Mouse (Mus musculus) layer of hippocampus, adult 18-20 months (tissue): ENCODE data around the gene Slbp. TPM values are rescaled to one million over a fixed set of nuclear protein-coding genes. Genes with fewer than 3 reads are reported as not detected.

Experiments used
- DNase-seq, 2 experiments: peaks; one replicate each; pipeline ENCODE4 v3.0.0; 2022; ENCODE audit warnings: low spot score in 2 of 2
- total RNA-seq, 2 experiments: library from RNA; stranded (reverse); gene quantifications; 2 replicates each; pipeline ENCODE4 v1.2.3; 2021

Slbp gene
- total RNA-seq, 2 experiments from 2014 or later: 19.5 to 21.0 TPM

DNA sequence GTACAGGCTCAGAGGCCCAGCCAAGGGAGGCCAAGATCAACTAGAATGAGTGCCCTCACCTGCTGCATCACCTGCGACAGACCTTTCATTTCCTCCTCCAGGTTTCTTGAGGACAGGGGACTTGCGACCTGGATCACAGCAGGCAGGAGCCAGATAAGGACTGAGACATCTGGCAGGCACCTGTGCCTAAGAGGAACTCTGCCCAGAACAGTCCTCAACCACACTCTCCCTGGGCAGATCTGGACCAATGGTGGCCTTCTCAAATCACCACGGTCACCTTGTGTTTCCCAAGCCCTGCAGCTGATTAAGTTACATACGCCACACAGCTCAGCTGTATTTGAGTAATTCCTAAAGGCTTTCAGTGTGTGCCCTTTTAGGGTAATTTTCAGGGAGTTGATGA, 21.8 kb downstream of the Slbp start:
- no peak for DNase-seq

DNA sequence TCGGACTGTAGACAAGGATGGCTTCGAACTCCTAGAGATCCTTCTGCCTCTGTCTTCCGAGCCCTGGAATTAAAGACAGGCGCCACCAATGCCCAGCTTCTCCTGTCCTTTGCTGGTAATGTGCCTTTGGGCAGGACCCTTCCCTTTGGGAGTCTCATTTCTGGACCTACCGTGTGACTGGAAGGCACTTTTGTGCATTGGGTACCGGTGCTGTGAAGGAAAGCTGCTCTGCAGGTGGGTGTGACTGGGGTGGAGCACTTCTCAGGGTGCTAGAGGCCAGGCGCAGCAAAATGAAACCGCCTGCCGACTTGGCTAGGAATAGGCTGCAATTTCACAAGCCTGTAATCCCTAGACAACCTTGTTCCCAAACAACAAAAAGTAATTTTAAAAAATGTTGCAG, 22.3 kb downstream of the Slbp start:
- peak in 1 of 2 experiments; percentile 13 for DNase-seq

DNA sequence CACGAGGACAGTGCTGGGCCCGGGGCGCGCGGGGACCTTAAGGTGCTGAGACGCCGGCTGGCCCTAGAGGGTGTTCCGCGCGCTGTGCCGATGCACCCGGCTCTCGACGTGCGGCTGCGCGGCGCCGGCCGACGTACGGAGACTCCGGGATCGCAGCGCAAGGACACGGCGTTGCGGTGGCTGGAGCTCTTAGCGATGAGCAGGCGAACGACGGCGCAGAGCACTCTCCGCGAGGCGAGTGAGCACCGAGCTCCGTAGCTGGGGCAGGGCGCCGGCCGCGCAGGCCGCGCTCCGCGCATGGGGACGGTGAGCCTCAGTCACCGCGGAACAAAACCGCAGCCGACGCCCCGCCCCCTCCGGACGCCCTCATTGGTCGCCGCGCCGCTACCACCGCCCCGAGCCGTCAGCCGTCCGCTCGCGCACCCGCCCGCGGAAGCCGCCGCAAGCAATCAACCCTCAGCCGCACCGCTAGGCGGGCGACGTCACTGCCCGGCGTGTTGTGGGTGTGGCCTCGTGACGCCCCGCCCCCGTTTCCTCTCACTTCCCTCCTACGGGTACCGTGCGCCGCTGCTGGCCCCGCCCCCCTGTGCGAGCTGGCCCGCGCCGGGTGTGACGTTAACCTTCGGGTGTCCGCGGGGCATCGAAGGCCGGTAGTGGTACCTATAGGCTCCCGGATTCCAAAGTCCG, 22.9 kb downstream of the Slbp start, which contains the start of the genes Fam53a and Gm9903:
Gene Fam53a, minus strand, starts transcription at position 335 of the 687 bp plus-strand sequence.
Gene Gm9903, plus strand, starts transcription at position 625 of the 687 bp plus-strand sequence.
- DNase-seq: peak; percentile 100

DNA sequence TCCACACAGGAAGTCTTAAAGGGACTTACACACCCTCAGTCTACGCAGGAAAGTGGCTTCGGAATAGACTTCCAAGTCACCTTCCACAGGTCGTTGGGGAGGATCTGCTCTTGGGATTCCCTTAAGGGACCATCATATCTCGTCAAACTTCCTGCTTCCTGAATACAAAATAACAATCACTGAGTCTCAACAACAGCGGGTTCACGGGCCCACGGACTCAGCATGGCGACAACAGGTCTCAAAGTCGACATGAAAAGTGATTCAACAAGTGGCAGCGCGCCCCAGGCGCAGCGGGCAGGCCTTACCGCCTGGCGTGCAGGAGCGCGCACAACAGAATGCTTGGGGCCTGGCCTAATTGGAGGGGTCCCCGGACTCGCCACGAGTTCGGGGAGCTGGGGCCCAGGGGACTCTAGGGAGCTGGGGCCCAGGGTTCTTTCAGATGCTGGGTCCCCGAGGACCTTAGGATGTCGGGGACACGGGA, 23.5 kb downstream of the Slbp start:
- peak; percentile 19 to 58 for DNase-seq

DNA sequence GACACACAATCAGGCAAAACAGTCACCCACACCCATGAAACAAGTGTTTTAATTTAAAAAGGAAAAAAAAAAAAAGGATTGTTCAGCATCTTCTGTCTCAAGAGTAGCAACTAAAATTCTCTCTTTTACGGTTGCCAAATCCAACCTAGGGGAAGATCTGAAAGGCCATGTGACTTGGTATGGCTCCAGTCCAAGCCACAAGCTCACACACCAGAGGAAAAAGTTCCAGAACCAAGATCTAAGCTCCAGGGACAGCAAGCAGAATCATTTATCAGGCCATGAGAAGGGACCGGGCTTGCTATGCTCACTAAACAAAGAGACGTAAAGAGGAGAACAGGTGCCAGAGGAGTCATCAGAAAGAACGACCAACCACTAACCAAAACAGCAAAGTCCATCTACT, 24.4 kb downstream of the Slbp start:
- DNase-seq: no peak

DNA sequence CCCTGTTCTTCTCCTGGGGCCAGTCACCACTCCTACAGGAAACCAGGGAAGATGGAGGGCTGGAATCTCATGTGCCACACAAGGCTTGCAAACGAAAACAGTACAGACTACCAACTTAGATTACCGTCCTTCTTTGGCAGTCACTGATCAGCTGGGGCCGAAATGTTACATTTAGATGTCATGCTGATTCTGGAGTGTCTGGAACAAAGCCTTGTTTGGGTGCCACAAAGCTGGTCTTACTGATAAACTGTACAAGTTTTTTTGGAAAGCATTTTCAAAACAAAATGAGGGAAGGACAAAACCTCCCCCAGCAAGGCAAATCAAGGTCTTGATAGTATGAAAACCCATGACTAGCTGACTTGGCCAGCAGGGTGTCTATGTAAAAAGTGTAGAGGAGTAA, 28.6 kb downstream of the Slbp start:
- no peak for DNase-seq

DNA sequence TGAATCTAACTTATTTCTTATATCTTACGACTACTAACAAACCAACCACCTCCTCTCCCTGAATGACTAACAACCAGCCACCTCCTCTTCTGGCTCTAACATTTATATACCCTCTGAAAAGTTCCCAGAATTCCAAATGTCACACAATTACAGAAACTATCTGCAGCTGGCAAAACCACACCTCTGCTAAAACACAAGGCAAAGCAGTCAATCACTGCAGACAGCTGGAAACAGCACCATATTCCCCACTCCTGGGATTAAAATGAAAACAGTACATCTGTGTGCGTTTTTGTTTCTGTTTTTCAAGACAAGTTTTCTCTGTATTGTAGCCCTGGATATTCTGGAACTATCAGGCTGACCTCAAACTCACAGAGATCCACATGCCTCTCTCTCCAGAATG, 29.7 kb downstream of the Slbp start:
- DNase-seq: no peak

DNA sequence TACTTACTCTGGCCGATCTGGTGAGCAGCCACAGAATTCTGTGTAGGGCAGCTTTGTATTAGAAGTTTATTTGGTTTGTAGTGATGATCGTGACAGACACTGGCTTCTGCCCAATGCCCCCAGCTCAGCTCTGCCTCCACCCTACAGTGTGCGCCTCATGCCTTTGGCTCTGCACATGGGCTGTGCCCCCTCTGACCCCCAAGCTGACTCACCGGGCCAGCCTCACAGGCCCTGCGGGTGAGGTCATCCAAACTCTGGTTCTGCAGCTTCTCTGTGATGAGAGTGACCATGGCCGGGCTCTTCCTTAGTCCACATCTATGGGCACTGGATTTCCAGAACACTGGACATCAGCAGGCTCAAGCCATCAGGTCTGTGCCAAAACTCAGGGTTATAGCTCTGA, 38.0 kb downstream of the Slbp start:
- DNase-seq: no peak

DNA sequence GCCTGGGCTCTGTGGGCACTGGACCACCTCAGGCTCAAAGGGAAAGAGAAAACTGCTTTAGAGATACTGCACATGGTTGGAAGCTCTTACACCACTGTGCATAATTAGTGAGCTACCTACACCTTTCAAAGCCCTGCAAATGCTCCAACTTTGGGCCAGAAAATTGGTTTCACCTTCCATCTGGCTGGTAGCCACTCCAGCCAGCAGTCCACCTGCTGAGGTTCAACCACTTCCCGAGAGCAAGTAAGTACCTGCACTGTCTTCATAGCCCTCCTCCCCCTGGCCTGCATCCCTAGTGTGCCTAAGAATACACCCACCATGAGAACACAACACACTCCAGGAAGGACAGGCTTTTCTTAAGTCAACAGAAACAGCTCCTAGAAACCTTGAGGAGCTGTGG, 40.6 kb downstream of the Slbp start:
- no peak for DNase-seq

DNA sequence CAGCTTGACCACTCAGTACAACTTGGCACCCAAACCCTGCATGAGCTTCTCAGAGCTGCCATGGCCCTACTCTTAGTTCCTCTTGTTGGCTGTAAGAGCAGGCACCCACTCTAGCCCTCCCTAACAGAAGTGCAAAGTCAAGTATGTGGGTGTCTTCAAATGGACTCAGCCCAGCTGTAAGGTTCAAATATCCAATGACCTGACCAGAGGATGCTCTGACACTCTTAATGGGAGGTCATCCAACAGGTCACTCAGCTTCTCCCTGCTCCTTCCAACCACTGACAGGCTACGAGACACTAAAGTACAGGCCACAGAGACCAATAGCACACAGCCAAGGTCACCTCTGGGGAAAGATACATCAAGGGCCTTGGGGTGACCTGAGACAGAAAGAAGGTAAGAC, 43.1 kb downstream of the Slbp start:
- DNase-seq: no peak

DNA sequence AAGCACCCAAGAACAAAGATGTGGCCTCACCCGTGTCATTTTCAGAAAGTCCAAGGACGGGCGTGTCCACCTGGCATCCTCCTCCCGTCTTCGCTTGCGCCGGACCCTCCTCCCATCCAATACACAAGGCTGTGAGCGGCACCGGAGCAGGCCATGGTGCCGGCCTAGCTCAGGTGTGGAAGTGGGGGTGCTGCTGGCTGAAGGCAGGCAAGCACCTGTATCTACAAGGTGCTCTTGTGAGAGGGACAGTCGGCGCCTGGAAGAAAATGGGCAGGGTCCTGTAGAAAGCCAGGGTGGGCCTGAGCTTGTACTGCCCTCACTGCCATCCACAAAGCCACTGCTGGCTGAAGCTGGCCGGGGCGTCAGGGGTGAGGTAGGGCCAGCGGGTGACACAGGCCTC, 44.9 kb downstream of the Slbp start:
- no peak for DNase-seq

DNA sequence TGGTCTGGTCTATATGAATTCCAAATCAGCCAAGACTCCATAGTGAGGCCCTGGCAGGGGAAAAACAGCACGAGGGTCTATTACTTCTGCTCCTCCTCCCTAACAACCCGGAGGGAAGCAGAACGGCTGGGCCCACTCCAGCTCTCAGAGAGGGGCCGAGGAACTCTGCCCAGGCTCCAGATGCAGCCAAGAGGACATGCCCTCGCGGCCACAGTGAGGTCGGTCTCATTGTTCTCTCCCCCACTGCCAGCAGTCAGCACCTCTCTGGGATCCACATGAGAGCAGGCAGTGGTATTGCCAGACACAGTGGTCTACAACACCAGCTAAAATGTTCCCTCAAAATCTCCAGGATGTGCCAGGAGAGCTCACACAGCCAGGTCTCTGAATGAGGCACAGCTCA, 45.7 kb downstream of the Slbp start:
- no peak for DNase-seq

DNA sequence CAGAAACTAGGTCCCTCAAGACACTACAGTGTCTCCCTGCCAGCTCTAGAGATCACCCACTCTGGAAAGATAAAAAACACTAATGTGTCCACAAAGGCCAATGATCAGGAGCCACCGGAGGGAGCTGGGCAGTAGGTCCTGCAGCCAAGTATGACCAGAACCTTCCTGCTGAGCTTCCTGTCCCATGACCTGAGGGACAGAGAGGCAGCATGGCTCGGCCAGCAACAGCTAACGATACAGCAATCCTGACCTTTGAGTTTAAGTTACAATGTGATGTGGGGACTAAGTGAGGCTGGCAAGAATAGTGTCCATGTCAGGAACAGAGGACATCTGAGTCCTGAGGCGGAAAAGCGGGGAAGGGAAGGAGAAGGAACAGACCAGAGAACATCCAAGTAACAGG, 47.1 kb downstream of the Slbp start:
- no peak for DNase-seq

DNA sequence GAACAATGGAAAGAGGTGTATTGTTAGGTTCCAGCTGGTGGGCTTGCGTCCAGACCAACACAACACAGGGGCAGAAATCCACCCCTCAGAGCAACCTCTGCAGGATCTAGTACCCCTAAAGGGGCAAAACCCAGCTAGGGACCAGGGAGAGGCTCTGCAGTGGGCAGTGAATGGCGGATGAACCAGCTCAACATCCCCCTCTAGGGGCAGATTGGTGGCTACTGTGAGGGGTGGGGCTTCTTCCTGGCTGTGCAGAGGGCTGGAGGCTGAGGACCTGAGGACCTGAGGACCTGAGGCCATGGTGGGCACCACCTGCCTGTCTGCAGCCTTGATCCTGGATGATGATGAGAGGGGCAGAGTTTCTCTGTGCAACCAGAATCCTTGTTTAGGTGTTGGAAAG, 58.8 kb downstream of the Slbp start:
- no peak for DNase-seq

DNA sequence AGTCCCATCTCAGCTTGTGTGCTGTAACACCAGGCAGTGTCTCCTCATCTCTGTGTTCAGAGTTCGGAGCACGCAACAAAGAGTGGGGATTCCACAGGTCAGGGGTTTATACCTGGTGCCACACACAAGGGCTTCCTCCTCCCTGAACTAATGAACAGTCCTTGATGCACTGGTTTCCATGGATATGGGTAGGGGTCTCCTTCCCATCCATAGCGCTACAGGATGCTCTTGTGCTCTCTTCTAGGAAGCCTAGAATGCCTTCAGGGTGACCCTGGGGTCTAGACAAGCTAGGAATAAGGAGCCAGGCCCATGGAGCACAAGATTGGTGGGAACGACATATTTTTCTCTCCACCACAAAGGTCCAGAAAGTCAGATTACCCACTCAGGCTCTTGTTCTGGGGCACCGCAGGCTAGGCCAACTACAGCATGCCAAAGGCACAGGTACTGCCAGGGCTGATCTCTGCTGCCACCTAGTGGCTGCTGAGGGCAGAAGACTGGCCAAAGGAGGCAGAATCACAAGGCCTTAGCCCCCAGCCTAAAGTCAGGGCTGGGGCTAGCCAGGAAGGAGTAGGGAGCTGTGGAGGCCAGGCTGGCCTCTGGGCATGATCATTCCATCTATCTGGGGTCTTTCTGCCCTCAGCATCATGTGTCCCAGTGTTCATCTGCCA, 63.0 kb downstream of the Slbp start:
- DNase-seq: peak; percentile 40 to 79

DNA sequence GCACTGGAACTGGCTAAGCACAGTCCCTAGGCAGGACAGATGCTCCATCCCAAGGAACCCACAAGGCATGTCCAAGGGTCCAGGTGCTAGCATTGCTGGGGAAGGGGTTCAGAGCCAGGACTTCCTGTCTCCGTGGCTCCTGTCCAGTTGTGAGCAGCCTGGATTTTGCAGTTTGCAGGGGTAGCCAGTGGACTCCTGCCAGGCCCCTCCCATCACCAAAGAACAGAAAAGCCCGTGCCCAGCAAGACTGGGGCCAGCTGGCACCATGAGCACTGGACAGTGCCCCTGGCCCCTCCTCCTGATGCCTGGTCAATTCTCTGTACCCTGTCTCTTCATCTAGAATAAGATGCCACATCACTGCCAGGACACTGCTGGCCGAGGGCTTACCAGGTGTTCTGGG, 64.3 kb downstream of the Slbp start:
- no peak for DNase-seq

DNA sequence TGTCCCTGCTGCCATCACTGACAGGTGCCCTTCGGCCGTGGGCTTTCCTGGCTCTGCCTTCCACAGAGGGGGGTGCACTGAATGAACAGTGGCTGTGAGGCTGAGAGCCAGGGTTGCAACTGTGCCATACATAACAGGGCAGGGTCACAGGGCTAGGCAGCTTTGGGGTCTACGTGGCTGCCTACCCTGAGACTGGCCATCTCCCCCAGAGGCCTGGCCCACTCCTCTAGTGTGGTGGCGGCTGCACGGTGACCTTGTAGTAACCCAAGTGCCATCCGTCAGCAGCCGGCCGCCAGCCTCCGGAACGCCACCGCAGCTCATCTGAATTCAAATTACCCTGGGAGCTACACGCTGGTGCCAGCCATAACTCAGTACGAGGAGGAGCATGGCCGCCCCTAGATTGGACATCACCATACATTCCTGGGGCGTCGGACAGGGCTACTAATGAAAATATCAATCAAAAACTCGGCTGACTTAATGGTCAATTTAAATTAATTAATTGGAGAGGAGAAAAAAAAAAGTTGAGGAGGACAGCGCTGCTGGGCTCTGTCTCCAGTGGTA, 64.8 kb downstream of the Slbp start:
- DNase-seq: no peak

Other genes starting within 250 kb of the Slbp start
- gene Nkx1-1, start 218.6 kb downstream of the Slbp start, total RNA-seq: not detected
- gene Fam53a, start 22.9 kb downstream of the Slbp start, total RNA-seq: 10 to 100 TPM; 24.7 to 27.3 TPM
- gene Gm9903, start 22.6 kb downstream of the Slbp start, total RNA-seq: under 1 TPM; 0.56 to 0.77 TPM
- gene Tacc3, start 5.6 kb upstream of the Slbp start, total RNA-seq: 1 to 10 TPM; 3.2 to 3.3 TPM
- gene Tmem129, start 5.8 kb upstream of the Slbp start, total RNA-seq: 10 to 100 TPM; 22.6 to 23.4 TPM
- 100 to 1,000 TPM; 120 to 122 TPM for gene Fgfr3, start 69.1 kb upstream of the Slbp start, total RNA-seq
- 100 to 1,000 TPM in 1 of 2 experiments, 10 to 100 TPM in 1; 95.4 to 101 TPM for gene Letm1, start 130.2 kb upstream of the Slbp start, total RNA-seq
- 100 to 1,000 TPM; 118 to 119 TPM for gene Nsd2, start 168.2 kb upstream of the Slbp start, total RNA-seq